Mouse (Mus musculus) erythroblast, embryonic 14.5 days (primary cell): ENCODE measurements around the gene Sall2.
"Not testable (repeated sequence)": the region's sequence is repeated elsewhere in the genome, so short reads cannot be mapped to it uniquely, and the experiment has no call there.

Experiments used
- GATA1 ChIP-seq: IDR thresholded peaks from 2 replicates; pipeline ENCODE4 v1.6.1; 2012; ENCODE audit warnings: low read length, inconsistent platforms, mixed read lengths
- TAL1 ChIP-seq: IDR thresholded peaks from 3 replicates; pipeline ENCODE4 v1.6.1; 2012; ENCODE audit warnings: low read length, inconsistent platforms, mixed read lengths

- TF ChIP-seq GATA1, TAL1: not testable (repeated sequence)
These were observed 18.2 kb downstream of the Sall2 start for GRCm38 (mm10) chr14:52310343-52310742.
